Mouse (Mus musculus): Measurements from ENCODE around the gene Sema7a. TPM values are rescaled to one million over a fixed set of nuclear protein-coding genes. Genes with fewer than 3 reads are reported as not detected.
A peak's percentile ranks its signal among the peaks of the same experiment; 100 is the strongest.

Sema7a gene
- total RNA-seq, 1 experiment from 2014 or later = 0.55 TPM

GRCm38 (mm10) chr9:57958615-57959014 lies 18.7 kb downstream of the Sema7a start:
- ATAC-seq (replicated peaks; ENCODE audit: low read depth, poor library complexity, severe bottlenecking) = no peak

- no peak for ATAC-seq (replicated peaks; ENCODE audit: low read depth, poor library complexity, severe bottlenecking)
These were observed 19.5 kb downstream of the Sema7a start for GRCm38 (mm10) chr9:57959399-57959798.

- ATAC-seq (replicated peaks; ENCODE audit: low read depth, poor library complexity, severe bottlenecking) = no peak
These were observed 20.3 kb downstream of the Sema7a start for GRCm38 (mm10) chr9:57959886-57960866.

- no peak for ATAC-seq (replicated peaks; ENCODE audit: low read depth, poor library complexity, severe bottlenecking)
These were observed 21.3 kb downstream of the Sema7a start for GRCm38 (mm10) chr9:57961226-57961625.

GRCm38 (mm10) chr9:57961863-57962778 lies 22.2 kb downstream of the Sema7a start:
- no peak for ATAC-seq (replicated peaks; ENCODE audit: low read depth, poor library complexity, severe bottlenecking)

- ATAC-seq (replicated peaks; ENCODE audit: low read depth, poor library complexity, severe bottlenecking) = no peak
These were observed 23.5 kb downstream of the Sema7a start for GRCm38 (mm10) chr9:57963249-57963997.

GRCm38 (mm10) chr9:57963998-57964395 lies 24.1 kb downstream of the Sema7a start:
- ATAC-seq (replicated peaks; ENCODE audit: low read depth, poor library complexity, severe bottlenecking) = no peak

- no peak for ATAC-seq (replicated peaks; ENCODE audit: low read depth, poor library complexity, severe bottlenecking)
These were observed 24.8 kb downstream of the Sema7a start for GRCm38 (mm10) chr9:57964528-57965250.

GRCm38 (mm10) chr9:57965281-57966185 lies 25.6 kb downstream of the Sema7a start:
- no peak for ATAC-seq (replicated peaks; ENCODE audit: low read depth, poor library complexity, severe bottlenecking)

- no peak for ATAC-seq (replicated peaks; ENCODE audit: low read depth, poor library complexity, severe bottlenecking)
These were observed 27.5 kb downstream of the Sema7a start for GRCm38 (mm10) chr9:57967237-57967960.

GRCm38 (mm10) chr9:57968166-57968771 lies 28.4 kb downstream of the Sema7a start:
- ATAC-seq (replicated peaks; ENCODE audit: low read depth, poor library complexity, severe bottlenecking) = peak; percentile 53

GRCm38 (mm10) chr9:57968783-57969542 lies 29.1 kb downstream of the Sema7a start:
- no peak for ATAC-seq (replicated peaks; ENCODE audit: low read depth, poor library complexity, severe bottlenecking)

GRCm38 (mm10) chr9:57969736-57970495 lies 30.0 kb downstream of the Sema7a start:
- ATAC-seq (replicated peaks; ENCODE audit: low read depth, poor library complexity, severe bottlenecking) = no peak

- ATAC-seq (replicated peaks; ENCODE audit: low read depth, poor library complexity, severe bottlenecking) = peak; percentile 49
These were observed 31.5 kb downstream of the Sema7a start for GRCm38 (mm10) chr9:57971413-57971812.

- ATAC-seq (replicated peaks; ENCODE audit: low read depth, poor library complexity, severe bottlenecking) = no peak
These were observed 32.3 kb downstream of the Sema7a start for GRCm38 (mm10) chr9:57972141-57972591.
